Mouse (Mus musculus) embryonic facial prominence, embryonic 15.5 days (tissue): ENCODE data around the gene Noxo1. TPM values are rescaled to one million over a fixed set of nuclear protein-coding genes. Genes with fewer than 3 reads are reported as not detected.

Source experiments
- ATAC-seq: fragments of 200-750 bp; cut with Nextera tagmentation; 2 replicates; pipeline ENCODE4 v1.8.0; 2017; ENCODE audit warnings: low read depth, moderate TSS enrichment; ENCODE audit not compliant: insufficient number of reproducible peaks, low FRiP score, low TSS enrichment
- H3K27ac ChIP-seq: fragments of 300-500 bp; sonication (generic); replicated peaks from 2 replicates; pipeline ENCODE4 v1.5.1; 2015; ENCODE audit warnings: mild to moderate bottlenecking, inconsistent platforms
- H3K27me3 ChIP-seq: fragments of 300-500 bp; sonication (generic); 2 replicates; pipeline ENCODE4 v1.6.1; 2015; ENCODE audit warnings: inconsistent platforms
- H3K36me3 ChIP-seq: fragments of 300-500 bp; sonication (generic); 2 replicates; pipeline ENCODE4 v1.6.1; 2015; ENCODE audit warnings: mild to moderate bottlenecking, inconsistent platforms
- H3K4me1 ChIP-seq: fragments of 300-500 bp; sonication (generic); 2 replicates; pipeline ENCODE4 v1.6.1; 2015; ENCODE audit warnings: inconsistent platforms
- H3K4me2 ChIP-seq: fragments of 300-500 bp; sonication (generic); replicated peaks from 2 replicates; pipeline ENCODE4 v1.6.1; 2015; ENCODE audit warnings: mild to moderate bottlenecking, inconsistent platforms
- H3K4me3 ChIP-seq: fragments of 300-500 bp; sonication (generic); replicated peaks from 2 replicates; pipeline ENCODE4 v1.5.1; 2015; ENCODE audit warnings: mild to moderate bottlenecking, inconsistent platforms
- H3K9ac ChIP-seq: fragments of 300-500 bp; sonication (generic); 2 replicates; pipeline ENCODE4 v1.6.1; 2015; ENCODE audit warnings: inconsistent platforms
- H3K9me3 ChIP-seq: fragments of 300-500 bp; sonication (generic); replicated peaks from 2 replicates; pipeline ENCODE4 v1.6.1; 2016; ENCODE audit warnings: inconsistent platforms
- WGBS: fragments of 180-500 bp; shearing (Covaris S2); methylation state at CpG from one replicate; pipeline ENCODE4 v1.1.7; 2015; 5-methylcytosine and 5-hydroxymethylcytosine counted together
- polyA plus RNA-seq: library from polyadenylated mRNA; unstranded; fragments of >200 nt; fragmentation: Nextera tagmentation; extraction: Ambion mirVana; gene quantifications from 2 replicates; pipeline ENCODE4 v1.2.1, GENCODE M21; 2015

The Noxo1 gene
- polyA plus RNA-seq, 1 experiment from 2014 or later: 5.8 TPM

DNA sequence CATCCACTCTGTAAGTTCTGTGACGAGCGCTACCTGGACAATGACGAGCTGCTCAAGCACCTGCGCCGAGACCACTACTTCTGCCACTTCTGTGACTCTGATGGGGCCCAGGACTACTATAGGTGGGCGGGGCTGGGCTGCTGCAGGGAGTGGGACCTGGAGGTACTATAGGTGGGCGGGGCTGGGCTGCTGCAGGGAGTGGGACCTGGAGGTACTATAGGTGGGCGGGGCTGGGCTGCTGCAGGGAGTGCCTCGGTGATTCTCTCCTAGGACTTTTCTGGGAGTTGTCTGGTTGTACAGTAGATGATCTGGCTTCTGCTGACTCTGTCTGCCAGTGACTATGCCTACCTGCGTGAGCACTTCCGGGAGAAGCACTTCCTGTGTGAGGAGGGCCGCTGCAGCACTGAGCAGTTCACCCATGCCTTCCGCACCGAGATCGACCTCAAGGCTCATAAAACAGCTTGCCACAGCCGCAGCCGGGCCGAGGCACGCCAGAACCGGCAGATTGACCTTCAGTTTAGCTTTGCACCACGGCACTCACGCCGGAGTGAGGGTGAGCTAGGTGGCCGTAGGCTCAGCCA, 18.4 kb upstream of the Noxo1 start:
- no peak overlapping the region for H3K4me2 ChIP-seq
- 0 out of 2 replicates have a peak, but pooled peaks cover 5% of the 10 kb centered on the region for H3K4me1 ChIP-seq
- H3K27ac ChIP-seq: no peak overlapping the region
- no peak overlapping the region for H3K9ac ChIP-seq
- H3K4me3 ChIP-seq: no peak overlapping the region
- ATAC-seq: no peak
- no peaks in the 10 kb centered on the region for H3K9me3 ChIP-seq
- peaks cover 60% of the 10 kb centered on the region for H3K36me3 ChIP-seq
- WGBS: 89% methylated on average over 24 of the region's 24 CpGs
- no peaks in the 10 kb centered on the region for H3K27me3 ChIP-seq

DNA sequence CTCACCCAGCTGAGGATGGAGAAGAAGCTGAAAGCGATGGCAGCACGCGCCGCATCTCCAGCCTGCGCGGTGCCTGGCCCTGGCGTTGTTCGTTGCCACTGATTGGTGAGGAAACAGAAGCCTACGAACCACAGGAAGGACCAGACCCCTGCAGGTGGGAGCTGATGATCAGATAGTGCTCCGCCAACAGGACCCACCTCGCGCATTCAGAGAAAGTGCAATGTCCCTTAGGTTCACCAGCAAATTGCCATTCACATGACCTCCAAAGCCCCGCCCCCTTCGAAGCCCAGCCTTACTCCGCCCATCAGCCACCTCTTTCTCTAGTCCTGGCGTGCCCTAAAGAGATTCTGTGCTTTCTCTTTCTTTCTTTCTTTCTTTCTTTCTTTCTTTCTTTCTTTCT, 9.5 kb upstream of the Noxo1 start:
- Histone ChIP-seq H3K4me3 (no peak overlapping the region), H3K27me3 (peaks cover 46% of the 10 kb centered on the region), H3K36me3 (peaks cover 6% of the 10 kb centered on the region), H3K9me3 (no peaks in the 10 kb centered on the region), H3K9ac (no peak overlapping the region), H3K4me2 (no peak overlapping the region; the same call in 1 of the 2 replicates), H3K27ac (no peak overlapping the region), H3K4me1 (peaks cover 22% of the 10 kb centered on the region)
- no peak; the same call in 1 of the 2 replicates for ATAC-seq
- WGBS: 27% methylated on average over 16 of the region's 16 CpGs

DNA sequence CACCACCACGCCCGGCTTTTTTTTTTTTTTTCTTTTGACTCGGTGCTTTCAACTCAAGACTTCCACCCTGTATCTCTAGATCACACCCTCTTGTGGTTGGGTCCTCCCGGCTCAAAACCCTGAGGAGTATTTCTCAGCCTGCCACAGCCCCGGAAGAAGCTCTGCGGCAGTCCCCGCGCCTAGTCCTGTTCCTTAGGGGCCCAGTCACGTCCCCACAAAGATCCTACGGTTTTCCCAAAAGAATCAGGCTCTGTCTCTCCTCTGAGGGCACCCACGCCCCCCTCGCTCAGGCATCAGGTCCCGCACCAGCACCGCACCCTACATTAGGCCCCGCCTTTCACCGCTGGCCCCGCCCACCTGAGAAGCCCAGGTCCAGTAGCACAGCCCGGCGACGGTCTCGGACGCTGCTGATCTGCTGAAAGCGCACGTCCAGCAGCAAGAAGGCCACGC, 8.9 kb upstream of the Noxo1 start:
- Histone ChIP-seq H3K27ac (no peak overlapping the region), H3K9me3 (no peaks in the 10 kb centered on the region), H3K27me3 (peaks cover 46% of the 10 kb centered on the region), H3K9ac (0 out of 2 replicates have a peak overlapping the region, but pooled peaks have one; percentile 23), H3K4me3 (peak overlapping the region; percentile 29), H3K4me2 (peak overlapping the region; percentile 56), H3K36me3 (peaks cover under 1% of the 10 kb centered on the region), H3K4me1 (peaks cover 22% of the 10 kb centered on the region)
- ATAC-seq: peak; percentile 47; the same call in 1 of the 2 replicates
- 2% methylated on average over 25 of the region's 25 CpGs for WGBS

DNA sequence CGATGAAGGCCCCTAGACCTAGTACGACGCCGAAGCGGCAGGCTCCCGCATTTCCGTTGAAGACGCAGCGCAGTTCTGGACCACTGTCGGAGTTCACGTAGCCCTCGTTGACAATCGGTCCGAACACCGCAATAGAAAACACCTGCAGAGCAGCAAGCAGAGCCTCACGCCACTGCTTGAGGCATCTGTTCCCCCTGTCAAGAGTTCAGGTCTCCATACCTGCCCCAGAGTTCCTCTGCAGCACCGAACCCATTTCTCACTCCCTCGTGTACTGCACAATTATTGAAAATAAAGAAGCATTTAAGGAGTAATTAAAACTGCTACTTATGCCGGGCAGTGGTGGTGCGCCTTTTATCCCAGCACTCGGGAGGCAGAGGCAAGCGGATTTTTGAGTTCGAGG, 8.4 kb upstream of the Noxo1 start:
- peak overlapping the region; percentile 56 for H3K4me2 ChIP-seq
- H3K27me3 ChIP-seq: peaks cover 46% of the 10 kb centered on the region
- H3K4me3 ChIP-seq: peak overlapping the region; percentile 29
- H3K4me1 ChIP-seq: peaks cover 22% of the 10 kb centered on the region
- no peak overlapping the region for H3K27ac ChIP-seq
- H3K9me3 ChIP-seq: no peaks in the 10 kb centered on the region
- WGBS: 17% methylated on average over 23 of the region's 23 CpGs
- ATAC-seq: no peak
- H3K36me3 ChIP-seq: peaks cover 1% of the 10 kb centered on the region; the same call in 1 of the 2 replicates
- 0 out of 2 replicates have a peak overlapping the region, but pooled peaks have one; percentile 23 for H3K9ac ChIP-seq

DNA sequence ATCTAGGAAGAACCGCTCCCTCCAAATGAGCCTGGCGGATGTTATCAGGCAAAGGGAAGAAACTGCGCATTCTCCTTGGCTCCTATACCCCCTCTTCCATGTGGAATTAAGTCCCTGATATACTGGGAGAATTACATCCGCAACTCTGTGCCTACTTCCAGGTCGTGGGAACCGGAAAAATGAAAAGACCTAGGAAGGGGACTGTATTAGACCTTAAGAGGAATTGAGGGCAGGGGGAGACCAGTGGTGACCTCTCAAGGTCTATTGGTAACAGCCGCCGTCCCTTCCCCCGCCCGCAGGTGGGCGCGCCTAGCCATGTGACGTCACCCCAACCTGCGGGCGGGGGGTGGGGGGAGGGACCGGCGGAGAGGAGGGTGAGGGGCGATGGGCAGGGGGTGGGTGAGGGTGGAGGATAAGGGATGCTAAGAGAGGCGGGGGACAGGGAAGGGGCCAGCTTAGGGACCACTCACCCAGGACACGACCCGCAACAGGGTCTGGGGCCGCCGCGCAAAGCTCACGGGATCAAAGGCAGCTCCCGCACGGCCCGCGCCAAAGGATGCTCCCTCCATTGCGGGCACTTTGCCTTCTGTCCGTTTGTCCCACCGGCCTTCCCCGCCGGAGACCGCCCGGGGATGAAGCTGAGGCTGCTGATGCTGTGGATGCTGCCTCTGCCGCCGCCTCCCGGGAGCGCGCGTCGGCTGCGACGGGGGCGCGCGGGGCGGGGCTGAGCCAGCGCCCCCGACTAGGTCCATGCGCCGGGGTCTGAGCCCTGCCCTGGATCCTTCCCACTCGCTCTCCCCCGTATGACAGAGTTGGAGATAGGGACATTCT, 6.6 kb upstream of the Noxo1 start, which contains the start of gene Syngr3:
Gene Syngr3 (minus strand): TSS at position 705 of the 831 bp plus-strand sequence.
- Histone ChIP-seq H3K4me1 (peaks cover 22% of the 10 kb centered on the region), H3K27ac (no peak within 1 kb of the TSS), H3K4me3 (peak within 1 kb of the TSS; percentile 55), H3K9ac (peak within 1 kb of the TSS; percentile 42), H3K9me3 (no peaks in the 10 kb centered on the region), H3K36me3 (peaks cover 10% of the 10 kb centered on the region), H3K27me3 (peaks cover 46% of the 10 kb centered on the region), H3K4me2 (peak within 1 kb of the TSS; percentile 93)
- ATAC-seq: peak; percentile 27; the same call in 1 of the 2 replicates
- WGBS: under 1% methylated on average over 50 of the region's 55 CpGs

DNA sequence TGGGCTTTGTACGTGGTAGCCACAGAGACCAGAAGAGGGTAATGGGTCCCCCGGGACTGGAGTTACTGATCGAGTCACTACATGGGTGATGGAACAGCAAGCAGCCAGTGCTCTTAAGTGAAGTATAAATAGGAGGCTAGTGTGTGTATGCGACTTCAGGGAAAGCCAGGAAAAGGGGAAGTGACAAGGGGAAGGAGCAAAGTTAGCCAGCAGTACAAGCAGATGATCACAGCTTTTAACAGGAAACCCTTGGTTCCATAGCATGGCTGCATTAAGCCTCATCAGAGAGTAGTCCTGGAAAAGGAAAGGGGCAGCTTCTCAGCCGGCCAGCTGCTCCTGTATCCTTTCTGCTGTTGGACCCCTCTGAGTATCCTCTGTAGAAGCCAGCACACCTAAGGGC, 3.6 kb upstream of the Noxo1 start:
- peaks cover 10% of the 10 kb centered on the region for H3K36me3 ChIP-seq
- H3K27ac ChIP-seq: no peak overlapping the region
- no peak for ATAC-seq
- WGBS: 86% methylated on average over 5 of the region's 5 CpGs
- H3K27me3 ChIP-seq: peaks cover 38% of the 10 kb centered on the region
- no peak overlapping the region for H3K9ac ChIP-seq
- no peaks in the 10 kb centered on the region for H3K9me3 ChIP-seq
- H3K4me3 ChIP-seq: no peak overlapping the region
- H3K4me2 ChIP-seq: no peak overlapping the region
- peaks cover 32% of the 10 kb centered on the region for H3K4me1 ChIP-seq

DNA sequence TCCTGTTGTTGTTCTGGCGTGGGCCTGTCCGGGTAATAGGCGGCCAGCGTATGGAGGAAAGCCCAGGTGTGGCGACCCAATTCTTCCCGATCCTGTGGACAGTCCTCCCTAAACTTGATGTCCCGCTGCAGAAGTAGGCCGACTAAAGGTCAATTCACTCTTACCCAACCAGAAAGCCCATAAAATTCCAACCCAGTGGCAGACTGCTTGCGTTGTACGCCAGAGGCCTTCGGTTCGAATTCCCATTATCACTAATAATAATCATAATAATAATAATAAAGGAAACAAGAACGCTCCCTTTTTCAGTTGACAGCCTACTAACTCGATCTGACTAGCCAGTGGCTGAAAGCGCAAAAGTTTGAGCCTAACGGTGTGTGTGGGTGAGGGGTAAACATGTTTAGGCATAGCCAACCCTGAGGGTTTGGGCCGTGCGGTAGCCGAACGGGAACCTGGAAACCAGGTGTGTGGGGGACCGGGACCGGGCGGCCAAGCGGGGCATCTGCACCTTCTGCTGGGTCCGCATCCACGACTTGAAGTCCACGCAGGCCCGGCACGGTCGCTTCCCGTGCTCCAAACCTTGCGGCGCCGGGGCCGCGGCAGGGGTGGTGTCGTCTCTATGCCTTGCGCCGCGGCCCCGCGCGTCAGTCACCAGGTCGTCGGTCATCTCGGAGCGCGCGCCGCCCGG, 566 bp upstream of the Noxo1 start:
- ATAC-seq: peak; percentile 8; the same call in 1 of the 2 replicates
- Histone ChIP-seq H3K27me3 (peaks cover 7% of the 10 kb centered on the region), H3K9ac (peak overlapping the region; percentile 76), H3K9me3 (no peaks in the 10 kb centered on the region), H3K4me1 (peaks cover 29% of the 10 kb centered on the region), H3K36me3 (peaks cover 21% of the 10 kb centered on the region), H3K4me3 (peak overlapping the region; percentile 71), H3K4me2 (peak overlapping the region; percentile 80), H3K27ac (peak overlapping the region; percentile 91)
- WGBS: 8% methylated on average over 40 of the region's 51 CpGs

DNA sequence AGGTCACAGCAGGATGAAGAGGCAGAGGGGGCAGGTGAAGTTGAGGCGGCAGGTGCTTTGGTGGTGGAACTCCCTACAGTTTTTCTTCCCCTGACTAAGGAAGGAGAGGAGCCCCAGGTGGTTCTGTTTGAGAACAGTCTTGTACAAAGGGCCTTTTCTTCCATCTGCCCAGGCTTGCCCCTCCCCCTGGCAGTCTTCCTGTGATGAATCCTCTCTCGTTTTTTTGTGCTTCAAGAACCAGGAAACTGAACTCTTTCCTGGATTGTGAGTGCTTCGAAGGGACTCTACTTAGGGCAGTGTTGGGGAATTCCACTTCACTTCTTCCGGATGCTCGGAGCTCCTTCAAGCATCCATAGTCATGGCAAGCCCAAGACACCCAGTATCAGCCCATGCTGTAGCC, 2.0 kb downstream of the Noxo1 start:
- 0 out of 2 replicates have a peak overlapping the region, but pooled peaks have one; percentile 1 for H3K4me2 ChIP-seq
- peaks cover 40% of the 10 kb centered on the region for H3K36me3 ChIP-seq
- H3K9ac ChIP-seq: no peak overlapping the region
- peaks cover 29% of the 10 kb centered on the region for H3K4me1 ChIP-seq
- WGBS: 13% methylated on average over 5 of the region's 5 CpGs
- H3K27ac ChIP-seq: peak overlapping the region; percentile 14; the same call in 1 of the 2 replicates
- H3K9me3 ChIP-seq: no peaks in the 10 kb centered on the region
- H3K27me3 ChIP-seq: no peaks in the 10 kb centered on the region
- no peak overlapping the region for H3K4me3 ChIP-seq
- no peak for ATAC-seq

GRCm38 (mm10) chr17:24698715-24699114, 2.7 kb downstream of the Noxo1 start:
- H3K27me3 ChIP-seq: no peaks in the 10 kb centered on the region
- 70% methylated on average over 9 of the region's 9 CpGs for WGBS
- peaks cover 38% of the 10 kb centered on the region for H3K36me3 ChIP-seq
- H3K4me2 ChIP-seq: no peak overlapping the region
- no peak overlapping the region for H3K27ac ChIP-seq
- no peak for ATAC-seq
- no peak overlapping the region for H3K9ac ChIP-seq
- peaks cover 29% of the 10 kb centered on the region for H3K4me1 ChIP-seq
- H3K4me3 ChIP-seq: no peak overlapping the region
- no peaks in the 10 kb centered on the region for H3K9me3 ChIP-seq

- Histone ChIP-seq H3K4me3 (no peak overlapping the region), H3K4me2 (no peak overlapping the region), H3K27me3 (no peaks in the 10 kb centered on the region), H3K36me3 (peaks cover 45% of the 10 kb centered on the region), H3K9me3 (no peaks in the 10 kb centered on the region), H3K9ac (no peak overlapping the region), H3K27ac (no peak overlapping the region), H3K4me1 (peaks cover 29% of the 10 kb centered on the region)
- WGBS: 83% methylated on average over 2 of the region's 2 CpGs
- no peak for ATAC-seq
Measured at GRCm38 (mm10) chr17:24699473-24699872, 3.4 kb downstream of the Noxo1 start.

GRCm38 (mm10) chr17:24701251-24701650, 5.2 kb downstream of the Noxo1 start:
- Histone ChIP-seq H3K36me3 (peaks cover 56% of the 10 kb centered on the region), H3K4me3 (no peak overlapping the region), H3K4me1 (peaks cover 25% of the 10 kb centered on the region), H3K4me2 (no peak overlapping the region), H3K27ac (no peak overlapping the region), H3K9me3 (no peaks in the 10 kb centered on the region), H3K9ac (no peak overlapping the region), H3K27me3 (no peaks in the 10 kb centered on the region)
- ATAC-seq: no peak
- 85% methylated on average over 9 of the region's 9 CpGs for WGBS
